Mouse (Mus musculus): ENCODE data around the gene Tmtc2. TPM values are rescaled to one million over a fixed set of nuclear protein-coding genes. Genes with fewer than 3 reads are reported as not detected.

The Tmtc2 gene
- total and polyA plus RNA-seq, 3 experiments: 0.85 to 7.4 (median 3.3) TPM

GRCm38 (mm10) chr10:105288472-105288871 is 285.8 kb downstream of the Tmtc2 start:
- DNase-seq: no peak

- DNase-seq: no peak
These were observed 286.7 kb downstream of the Tmtc2 start for GRCm38 (mm10) chr10:105287575-105287974.

GRCm38 (mm10) chr10:105287064-105287463 is 287.2 kb downstream of the Tmtc2 start:
- no peak for DNase-seq

- no peak for DNase-seq
These were observed 288.0 kb downstream of the Tmtc2 start for GRCm38 (mm10) chr10:105286221-105286620.

- DNase-seq: peak; percentile 3
These were observed 290.1 kb downstream of the Tmtc2 start for GRCm38 (mm10) chr10:105284171-105284570.

GRCm38 (mm10) chr10:105280933-105281332 is 293.3 kb downstream of the Tmtc2 start:
- no peak for DNase-seq

GRCm38 (mm10) chr10:105260053-105260452 is 314.2 kb downstream of the Tmtc2 start:
- DNase-seq: no peak

GRCm38 (mm10) chr10:105238291-105238690 is 336.0 kb downstream of the Tmtc2 start:
- peak; percentile 26 for DNase-seq

GRCm38 (mm10) chr10:105232864-105233263 is 341.4 kb downstream of the Tmtc2 start:
- no peak for DNase-seq

GRCm38 (mm10) chr10:105230416-105230815 is 343.8 kb downstream of the Tmtc2 start:
- DNase-seq: no peak

- no peak for DNase-seq
These were observed 345.6 kb downstream of the Tmtc2 start for GRCm38 (mm10) chr10:105228623-105229022.

GRCm38 (mm10) chr10:105227631-105228030 is 346.6 kb downstream of the Tmtc2 start:
- DNase-seq: peak; percentile 2

GRCm38 (mm10) chr10:105225714-105226113 is 348.5 kb downstream of the Tmtc2 start:
- no peak for DNase-seq

GRCm38 (mm10) chr10:105222904-105223303 is 351.3 kb downstream of the Tmtc2 start:
- no peak for DNase-seq

- DNase-seq: no peak
These were observed 372.8 kb downstream of the Tmtc2 start for GRCm38 (mm10) chr10:105201491-105201890.

GRCm38 (mm10) chr10:105200678-105201077 is 373.6 kb downstream of the Tmtc2 start:
- no peak for DNase-seq

- DNase-seq: no peak
These were observed 374.2 kb downstream of the Tmtc2 start for GRCm38 (mm10) chr10:105200092-105200491.

GRCm38 (mm10) chr10:105199515-105199914 is 374.7 kb downstream of the Tmtc2 start:
- DNase-seq: no peak

- no peak for DNase-seq
These were observed 378.9 kb downstream of the Tmtc2 start for GRCm38 (mm10) chr10:105195377-105195776.

GRCm38 (mm10) chr10:105193756-105194460 is 380.3 kb downstream of the Tmtc2 start:
- no peak for DNase-seq

- no peak for DNase-seq
These were observed 382.2 kb downstream of the Tmtc2 start for GRCm38 (mm10) chr10:105192071-105192470.

- DNase-seq: no peak
These were observed 384.5 kb downstream of the Tmtc2 start for GRCm38 (mm10) chr10:105189746-105190145.

GRCm38 (mm10) chr10:105186636-105187035 is 387.6 kb downstream of the Tmtc2 start:
- no peak for DNase-seq

- no peak for DNase-seq
These were observed 405.7 kb downstream of the Tmtc2 start for GRCm38 (mm10) chr10:105168443-105169102.
